Mouse (Mus musculus) ES-Bruce4 (cell line): Measurements from ENCODE around the gene Gm5134.

Experiments used
- CTCF ChIP-seq: IDR thresholded peaks from one replicate; pipeline ENCODE4 v1.8.1; 2011; ENCODE audit warnings: low read depth, low read length
- EP300 ChIP-seq: IDR thresholded peaks from 2 replicates; pipeline ENCODE4 v1.6.1; 2011; ENCODE audit warnings: low read depth, low read length; ENCODE audit not compliant: insufficient read depth
- POLR2A ChIP-seq: IDR thresholded peaks from one replicate; pipeline ENCODE4 v1.8.1; 2011; ENCODE audit warnings: low read length; ENCODE audit not compliant: insufficient read depth

DNA sequence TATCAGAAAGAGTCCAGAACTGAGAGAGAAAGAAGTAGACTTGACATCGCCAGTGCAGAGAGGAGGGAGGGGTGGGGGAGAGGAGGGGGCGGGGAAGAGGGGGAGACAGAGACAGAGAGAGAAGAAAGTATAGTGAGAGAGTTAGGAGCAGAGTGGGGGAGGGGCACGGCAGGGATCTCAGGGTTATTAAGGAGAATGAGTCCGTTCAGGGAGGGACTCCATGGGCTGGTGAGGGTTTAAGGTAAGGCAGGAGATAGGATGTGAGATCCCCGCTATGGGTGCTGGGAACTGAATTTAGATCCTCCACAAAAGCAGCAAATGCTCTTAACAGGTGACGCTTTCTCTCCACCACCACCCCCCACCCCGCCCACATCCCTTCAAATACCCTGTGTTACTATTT, 46.8 kb downstream of the Gm5134 start:
- TF ChIP-seq POLR2A: no peak
- no peak for TF ChIP-seq CTCF
- TF ChIP-seq EP300: no peak
